Mouse (Mus musculus): ENCODE results near the gene Tead2.

The Tead2 gene

DNA sequence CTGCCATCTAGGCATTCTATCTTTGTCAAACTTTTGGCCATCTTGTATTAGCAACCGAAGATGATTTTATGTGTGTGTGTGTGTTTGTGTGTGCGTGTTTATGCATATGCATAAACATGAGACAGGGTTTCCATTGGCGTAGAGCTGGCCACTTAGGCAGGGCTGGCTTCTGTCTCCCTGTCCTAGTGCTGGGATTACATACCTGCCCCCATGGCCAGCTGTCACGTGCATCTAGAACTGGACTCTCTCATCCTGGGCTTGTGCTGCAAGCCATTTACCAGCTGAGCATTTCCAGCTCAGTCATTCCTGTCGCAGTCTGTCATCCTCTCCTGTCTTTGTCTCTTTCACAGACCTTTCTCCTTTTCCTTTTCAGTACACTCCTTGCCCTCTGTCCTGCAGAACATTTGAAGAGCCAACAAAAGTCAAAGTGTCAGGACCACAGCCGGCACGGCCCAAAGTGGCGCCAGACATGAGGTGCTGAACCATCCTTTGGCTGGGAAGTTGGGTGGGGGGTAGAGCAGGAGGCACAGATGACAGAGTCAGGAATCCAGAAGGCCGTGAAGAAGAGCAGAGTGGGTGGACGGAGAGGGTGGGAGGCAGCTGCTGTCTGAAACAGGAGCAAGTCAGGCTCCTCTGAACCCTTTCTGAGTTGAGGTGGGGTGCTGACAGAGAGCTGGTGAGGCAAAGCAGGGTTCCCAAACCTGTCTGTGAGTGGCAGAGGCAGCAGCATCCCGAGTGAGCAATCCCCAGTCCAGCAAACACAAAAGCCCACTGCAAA lies 41.7 kb downstream of the Tead2 start:
- DNase-seq (ENCODE audit: low spot score in 2 of 2) = peak in 1 of 2 experiments; percentile 56

DNA sequence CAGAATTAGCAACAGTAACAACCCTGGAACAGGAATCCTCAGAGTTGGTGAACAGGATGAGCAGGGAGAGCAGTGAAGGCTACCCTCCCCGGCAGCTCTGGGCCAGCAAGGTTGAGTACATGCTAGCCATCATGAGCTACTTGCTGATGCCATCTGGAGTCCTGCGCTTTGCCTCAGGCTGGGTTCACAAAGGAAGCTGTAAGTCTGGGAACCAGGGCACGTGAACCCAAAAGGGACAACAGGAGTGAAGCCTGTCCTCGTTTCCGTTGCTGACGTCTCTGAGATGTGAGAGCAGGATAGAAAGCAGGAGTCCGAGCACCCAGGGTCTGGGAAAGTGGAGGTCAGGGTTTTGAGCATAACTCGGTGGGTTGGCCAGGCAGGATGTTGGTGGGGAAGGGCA lies 43.7 kb downstream of the Tead2 start:
- no peak for DNase-seq (ENCODE audit: low spot score in 2 of 2)

- DNase-seq (ENCODE audit: low spot score in 2 of 2) = no peak
Measured at GRCm38 (mm10) chr7:45262266-45262665, 46.7 kb downstream of the Tead2 start.

- no peak for DNase-seq (ENCODE audit: low spot score in 2 of 2)
Measured at GRCm38 (mm10) chr7:45263006-45263607, 47.6 kb downstream of the Tead2 start.

- DNase-seq (ENCODE audit: low spot score in 2 of 2) = no peak
Measured at GRCm38 (mm10) chr7:45264348-45264747, 48.8 kb downstream of the Tead2 start.

- no peak for DNase-seq (ENCODE audit: low spot score in 2 of 2)
Measured at GRCm38 (mm10) chr7:45265518-45265917, 50.0 kb downstream of the Tead2 start.

DNA sequence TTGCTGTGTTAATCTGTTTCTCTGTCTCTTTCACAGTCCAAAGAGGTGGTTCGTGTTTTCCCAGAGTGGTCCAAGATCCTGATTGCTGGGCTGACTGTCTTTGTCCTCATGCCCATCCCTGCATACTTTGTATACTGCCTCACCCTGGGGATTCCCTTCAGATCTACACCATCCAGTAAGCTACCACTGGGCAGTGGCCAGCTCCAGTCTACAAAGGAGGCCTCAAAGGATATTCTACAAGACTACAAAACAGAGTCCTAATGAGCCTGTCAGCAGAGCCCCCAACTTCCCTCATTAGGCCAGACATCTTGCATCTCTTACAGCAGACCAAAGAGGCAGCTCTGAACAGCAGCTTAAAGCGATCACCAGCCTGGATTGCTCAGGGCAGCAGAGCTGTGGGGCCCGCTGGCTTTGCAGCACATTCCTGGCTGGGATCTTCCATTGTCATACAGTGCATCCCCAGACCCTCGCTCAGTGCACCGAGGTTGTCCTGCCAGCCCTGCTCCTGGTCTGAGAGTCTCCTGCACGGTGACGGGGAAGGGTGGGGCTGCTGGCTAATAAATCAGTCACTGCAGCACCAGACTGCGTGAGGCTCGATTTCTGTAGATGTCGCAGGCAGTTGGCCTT lies 57.3 kb downstream of the Tead2 start:
- DNase-seq (ENCODE audit: low spot score in 2 of 2) = no peak

- no peak for DNase-seq (ENCODE audit: low spot score in 2 of 2)
Measured at GRCm38 (mm10) chr7:45273672-45274071, 58.1 kb downstream of the Tead2 start.

GRCm38 (mm10) chr7:45277136-45277760 lies 61.7 kb downstream of the Tead2 start, which contains the start of gene Slc6a21:
TSS of gene Slc6a21 (plus strand) at chr7:45277513.
- peak; percentile 37 to 38 for DNase-seq (ENCODE audit: low spot score in 2 of 2)

Data from right cerebral cortex, postnatal 36 days (tissue).